Mouse (Mus musculus): ENCODE results near the gene 9930111J21Rik1. TPM values are rescaled to one million over a fixed set of nuclear protein-coding genes. Genes with fewer than 3 reads are reported as not detected.
"Not testable (repeated sequence)": the region's sequence is repeated elsewhere in the genome, so short reads cannot be mapped to it uniquely, and the experiment has no call there.

9930111J21Rik1 gene
- 0.67 and 1.0 TPM in 2 replicates for polyA plus RNA-seq (2015; fragmentation: Nextera tagmentation; extraction: Ambion mirVana)

- H3K9me3 ChIP-seq; H3K27me3 ChIP-seq (replicated peaks); H3K36me3 ChIP-seq; H3K9ac ChIP-seq; H3K4me1 ChIP-seq (replicated peaks); H3K27ac ChIP-seq; H3K4me2 ChIP-seq (replicated peaks); ATAC-seq; H3K4me3 ChIP-seq (replicated peaks): not testable (repeated sequence)
- whole genome bisulfite sequencing: no CpG with 5 or more reads among the region's 3 CpGs
These were observed at the start of gene 9930111J21Rik1 for GRCm38 (mm10) chr11:48979251-48979650. Gene 9930111J21Rik1 (minus strand): TSS chr11:48979398.

GRCm38 (mm10) chr11:49012074-49012473 is 32.9 kb upstream of the 9930111J21Rik1 start:
- H3K27ac ChIP-seq; H3K4me1 ChIP-seq (replicated peaks); H3K4me3 ChIP-seq (replicated peaks); H3K36me3 ChIP-seq; ATAC-seq; H3K4me2 ChIP-seq (replicated peaks); H3K9ac ChIP-seq; H3K27me3 ChIP-seq (replicated peaks); H3K9me3 ChIP-seq: not testable (repeated sequence)

GRCm38 (mm10) chr11:49006785-49007184 is 27.6 kb upstream of the 9930111J21Rik1 start:
- not testable (repeated sequence) for H3K27me3 ChIP-seq (replicated peaks); H3K4me2 ChIP-seq (replicated peaks); H3K4me3 ChIP-seq (replicated peaks); H3K36me3 ChIP-seq; H3K27ac ChIP-seq; H3K9me3 ChIP-seq; ATAC-seq; H3K9ac ChIP-seq; H3K4me1 ChIP-seq (replicated peaks)
- WGBS: 38% methylated on average over 1 of the region's 1 CpGs

- 54% methylated on average over 2 of the region's 2 CpGs for WGBS
- ATAC-seq; H3K4me1 ChIP-seq (replicated peaks); H3K36me3 ChIP-seq; H3K27ac ChIP-seq; H3K4me2 ChIP-seq (replicated peaks); H3K9ac ChIP-seq; H3K9me3 ChIP-seq; H3K4me3 ChIP-seq (replicated peaks); H3K27me3 ChIP-seq (replicated peaks): not testable (repeated sequence)
These were observed 27.1 kb upstream of the 9930111J21Rik1 start for GRCm38 (mm10) chr11:49006317-49006716.

- H3K9ac ChIP-seq; H3K9me3 ChIP-seq; H3K27me3 ChIP-seq (replicated peaks); ATAC-seq; H3K4me3 ChIP-seq (replicated peaks); H3K4me2 ChIP-seq (replicated peaks); H3K36me3 ChIP-seq; H3K27ac ChIP-seq; H3K4me1 ChIP-seq (replicated peaks): not testable (repeated sequence)
- 66% methylated on average over 1 of the region's 1 CpGs for WGBS
These were observed 21.2 kb upstream of the 9930111J21Rik1 start for GRCm38 (mm10) chr11:49000411-49000810.

GRCm38 (mm10) chr11:48994018-48994417 is 14.8 kb upstream of the 9930111J21Rik1 start, which contains the start of gene Tgtp1:
Gene Tgtp1 (minus strand): TSS chr11:48994172.
- WGBS: 39% methylated on average over 2 of the region's 2 CpGs
- not testable (repeated sequence) for ATAC-seq, H3K27ac ChIP-seq

GRCm38 (mm10) chr11:48993296-48993695 is 14.1 kb upstream of the 9930111J21Rik1 start:
- not testable (repeated sequence) for H3K4me2 ChIP-seq (replicated peaks); H3K27me3 ChIP-seq (replicated peaks); H3K27ac ChIP-seq; H3K4me3 ChIP-seq (replicated peaks); H3K9me3 ChIP-seq; H3K36me3 ChIP-seq; H3K9ac ChIP-seq; ATAC-seq; H3K4me1 ChIP-seq (replicated peaks)
- WGBS: 35% methylated on average over 10 of the region's 10 CpGs

More at GRCm38 (mm10) chr11:48994018-48994417, 14.8 kb upstream of the 9930111J21Rik1 start, which contains the start of gene Tgtp1:
- not testable (repeated sequence) for H3K9ac ChIP-seq; H3K27me3 ChIP-seq (replicated peaks); H3K4me1 ChIP-seq (replicated peaks); H3K36me3 ChIP-seq; H3K4me2 ChIP-seq (replicated peaks); H3K4me3 ChIP-seq (replicated peaks); H3K9me3 ChIP-seq

GRCm38 (mm10) chr11:48991740-48992520 is 12.7 kb upstream of the 9930111J21Rik1 start, which contains the start of gene Gm12185:
Gene Gm12185 (minus strand): TSS chr11:48992226.
- not testable (repeated sequence) for ATAC-seq
- 51% methylated on average over 4 of the region's 4 CpGs for WGBS

GRCm38 (mm10) chr11:48989981-48990380 is 10.8 kb upstream of the 9930111J21Rik1 start:
- 53% methylated on average over 2 of the region's 2 CpGs for WGBS
- not testable (repeated sequence) for H3K4me3 ChIP-seq (replicated peaks); H3K4me1 ChIP-seq (replicated peaks); H3K27me3 ChIP-seq (replicated peaks); H3K36me3 ChIP-seq; H3K9ac ChIP-seq; H3K27ac ChIP-seq; ATAC-seq; H3K9me3 ChIP-seq; H3K4me2 ChIP-seq (replicated peaks)

More at GRCm38 (mm10) chr11:48991740-48992520, 12.7 kb upstream of the 9930111J21Rik1 start, which contains the start of gene Gm12185:
- not testable (repeated sequence) for H3K9ac ChIP-seq; H3K9me3 ChIP-seq; H3K4me2 ChIP-seq (replicated peaks); H3K27me3 ChIP-seq (replicated peaks); H3K4me1 ChIP-seq (replicated peaks); H3K4me3 ChIP-seq (replicated peaks); H3K27ac ChIP-seq; H3K36me3 ChIP-seq

GRCm38 (mm10) chr11:48988219-48988618 is 9.0 kb upstream of the 9930111J21Rik1 start:
- WGBS: 73% methylated on average over 2 of the region's 3 CpGs
- not testable (repeated sequence) for H3K4me3 ChIP-seq (replicated peaks); ATAC-seq

GRCm38 (mm10) chr11:48982848-48983247 is 3.6 kb upstream of the 9930111J21Rik1 start:
- H3K36me3 ChIP-seq; H3K4me1 ChIP-seq (replicated peaks); H3K27ac ChIP-seq; H3K27me3 ChIP-seq (replicated peaks); H3K9ac ChIP-seq; H3K9me3 ChIP-seq; H3K4me2 ChIP-seq (replicated peaks); ATAC-seq; H3K4me3 ChIP-seq (replicated peaks): not testable (repeated sequence)
- no CpG with 5 or more reads among the region's 3 CpGs for WGBS

More at GRCm38 (mm10) chr11:48988219-48988618, 9.0 kb upstream of the 9930111J21Rik1 start:
- not testable (repeated sequence) for H3K27me3 ChIP-seq (replicated peaks); H3K4me2 ChIP-seq (replicated peaks); H3K9me3 ChIP-seq; H3K27ac ChIP-seq; H3K9ac ChIP-seq; H3K4me1 ChIP-seq (replicated peaks); H3K36me3 ChIP-seq

- not testable (repeated sequence) for H3K27ac ChIP-seq; H3K36me3 ChIP-seq; ATAC-seq; H3K4me3 ChIP-seq (replicated peaks); H3K9me3 ChIP-seq; H3K4me1 ChIP-seq (replicated peaks); H3K27me3 ChIP-seq (replicated peaks); H3K9ac ChIP-seq; H3K4me2 ChIP-seq (replicated peaks)
- no CpG with 5 or more reads among the region's 5 CpGs for WGBS
These were observed 854 bp upstream of the 9930111J21Rik1 start for GRCm38 (mm10) chr11:48980052-48980451.

All from intestine, embryonic 15.5 days (tissue).